Mouse (Mus musculus) stomach, postnatal 0 days (tissue): ENCODE measurements around the gene Neurod2. TPM values are rescaled to one million over a fixed set of nuclear protein-coding genes. Genes with fewer than 3 reads are reported as not detected.

Source experiments
- ATAC-seq: fragments of 200-750 bp; cut with Nextera tagmentation; 2 replicates; pipeline ENCODE4 v1.8.0; 2017; ENCODE audit not compliant: low FRiP score, low TSS enrichment
- DNase-seq: peaks from one replicate; pipeline ENCODE4 v3.0.0-alpha.2; 2016; ENCODE audit warnings: low spot score
- H3K27ac ChIP-seq: fragments of 300-500 bp; sonication (generic); replicated peaks from 2 replicates; pipeline ENCODE4 v1.5.1; 2014; ENCODE audit warnings: mild to moderate bottlenecking, control low read depth
- H3K27me3 ChIP-seq: fragments of 300-500 bp; sonication (generic); 2 replicates; pipeline ENCODE4 v1.6.1; 2014; ENCODE audit warnings: low read length; ENCODE audit not compliant: control insufficient read depth, insufficient read depth
- H3K36me3 ChIP-seq: fragments of 300-500 bp; sonication (generic); 2 replicates; pipeline ENCODE4 v1.6.1; 2014; ENCODE audit warnings: low read length, mixed read lengths; ENCODE audit not compliant: control insufficient read depth, insufficient read depth
- H3K4me1 ChIP-seq: fragments of 300-500 bp; sonication (generic); replicated peaks from 2 replicates; pipeline ENCODE4 v1.6.1; 2014; ENCODE audit warnings: antibody characterized with exemption; ENCODE audit not compliant: control insufficient read depth, insufficient read depth
- H3K4me2 ChIP-seq: fragments of 300-500 bp; sonication (generic); replicated peaks from 2 replicates; pipeline ENCODE4 v1.6.1; 2014; ENCODE audit warnings: low read depth, mild to moderate bottlenecking, control low read depth, moderate library complexity
- H3K4me3 ChIP-seq: fragments of 300-500 bp; sonication (generic); 2 replicates; pipeline ENCODE4 v1.5.1; 2014; ENCODE audit warnings: low read depth, low read length, control low read depth
- H3K9ac ChIP-seq: fragments of 300-500 bp; sonication (generic); 2 replicates; pipeline ENCODE4 v1.6.1; 2014; ENCODE audit warnings: mild to moderate bottlenecking, low read length, control low read depth, mixed read lengths
- H3K9me3 ChIP-seq: fragments of 300-500 bp; sonication (generic); 2 replicates; pipeline ENCODE4 v1.6.1; 2016; ENCODE audit warnings: low read length; ENCODE audit not compliant: control insufficient read depth
- CTCF ChIP-seq: IDR thresholded peaks from 2 replicates; pipeline ENCODE4 v1.5.1; 2016; ENCODE audit warnings: antibody characterized with exemption, low read depth, mild to moderate bottlenecking, moderate library complexity
- EP300 ChIP-seq: optimal IDR thresholded peaks from 2 replicates; pipeline ENCODE3; 2016; ENCODE audit warnings: antibody characterized with exemption
- WGBS: fragments of 180-500 bp; shearing (Covaris S2); extraction: QIAGEN DNeasy Blood & Tissue Kit; methylation state at CpG from one replicate; pipeline ENCODE4 v1.1.7; 2014; 5-methylcytosine and 5-hydroxymethylcytosine counted together
- polyA plus RNA-seq: library from polyadenylated mRNA; unstranded; fragments of >200 nt; fragmentation: Nextera tagmentation; extraction: Ambion mirVana; gene quantifications from 2 replicates; pipeline ENCODE4 v1.2.1, GENCODE M21; 2015

Gene Neurod2
- polyA plus RNA-seq, 1 experiment from 2014 or later, result 0.02 TPM

DNA sequence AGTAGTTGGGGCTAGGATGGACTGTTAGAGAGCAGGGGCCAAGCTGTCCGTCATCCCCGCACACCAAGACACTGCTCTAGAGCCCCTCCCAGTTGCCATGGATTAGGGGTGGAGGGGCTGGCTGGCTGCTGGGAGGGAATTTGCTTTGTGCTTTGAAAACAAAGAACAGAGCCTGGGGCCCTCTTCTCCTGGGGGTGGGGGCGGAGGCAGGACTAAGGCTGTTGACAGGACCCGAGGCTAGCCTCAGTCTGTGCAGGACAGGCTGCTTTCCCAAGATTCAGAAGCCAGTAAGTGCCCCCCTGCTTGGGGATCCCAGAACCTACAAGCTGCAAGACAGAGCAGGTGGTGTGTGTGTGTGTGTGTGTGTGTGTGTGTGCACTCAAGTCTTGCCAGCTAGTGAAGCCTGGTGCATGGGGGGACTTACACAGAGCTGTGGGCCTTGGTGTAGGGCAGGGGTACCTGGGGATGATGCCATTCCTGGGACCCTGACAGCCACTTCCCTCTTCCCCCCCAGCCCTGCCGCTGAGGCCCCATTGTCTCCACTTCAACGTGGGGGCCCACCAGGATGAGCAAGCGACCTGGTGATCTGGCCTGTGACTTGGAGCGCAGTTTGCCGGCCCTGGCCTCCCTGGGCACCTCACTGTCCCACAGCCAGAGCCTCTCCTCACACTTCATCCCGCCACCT, 42.2 kb upstream of the Neurod2 start:
- H3K27me3 ChIP-seq, result no peaks in the 10 kb centered on the region
- no peaks in the 10 kb centered on the region; the same call in 1 of the 2 replicates for H3K36me3 ChIP-seq
- WGBS, result 53% methylated on average over 9 of the region's 10 CpGs
- H3K9me3 ChIP-seq, result no peaks in the 10 kb centered on the region
- no peak overlapping the region for H3K4me3 ChIP-seq
- TF ChIP-seq CTCF (no peak), EP300 (no peak)
- no peak overlapping the region for H3K27ac ChIP-seq
- H3K4me1 ChIP-seq, result no peaks in the 10 kb centered on the region
- H3K9ac ChIP-seq, result no peak overlapping the region
- DNase-seq, result no peak
- no peak overlapping the region for H3K4me2 ChIP-seq
- ATAC-seq, result no peak

DNA sequence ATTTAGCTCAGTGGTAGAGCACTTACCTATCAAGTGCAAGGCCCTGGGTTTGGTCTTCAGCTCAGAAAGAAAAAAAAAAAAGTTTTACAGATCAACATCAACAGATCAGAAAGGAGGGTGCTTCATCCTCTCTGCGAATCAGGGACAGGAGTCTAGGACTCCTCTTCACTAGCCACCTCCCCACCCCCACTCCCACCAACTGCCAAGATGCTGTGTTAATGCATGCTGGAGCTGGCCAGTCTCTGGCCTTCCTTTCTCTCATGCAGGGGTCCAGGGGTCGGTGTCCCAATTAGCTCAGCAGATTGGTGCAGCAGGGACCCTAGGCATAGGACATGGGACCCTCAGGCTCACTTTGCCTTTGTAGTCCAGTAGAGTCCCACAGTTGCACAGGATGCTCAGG, 41.1 kb upstream of the Neurod2 start:
- Histone ChIP-seq H3K36me3 (no peaks in the 10 kb centered on the region; the same call in 1 of the 2 replicates), H3K4me2 (no peak overlapping the region), H3K27ac (no peak overlapping the region), H3K9ac (no peak overlapping the region), H3K9me3 (no peaks in the 10 kb centered on the region), H3K27me3 (no peaks in the 10 kb centered on the region), H3K4me3 (no peak overlapping the region), H3K4me1 (no peaks in the 10 kb centered on the region)
- 97% methylated on average over 2 of the region's 2 CpGs for WGBS
- TF ChIP-seq EP300, result no peak
- TF ChIP-seq CTCF, result no peak
- no peak for DNase-seq
- no peak for ATAC-seq

DNA sequence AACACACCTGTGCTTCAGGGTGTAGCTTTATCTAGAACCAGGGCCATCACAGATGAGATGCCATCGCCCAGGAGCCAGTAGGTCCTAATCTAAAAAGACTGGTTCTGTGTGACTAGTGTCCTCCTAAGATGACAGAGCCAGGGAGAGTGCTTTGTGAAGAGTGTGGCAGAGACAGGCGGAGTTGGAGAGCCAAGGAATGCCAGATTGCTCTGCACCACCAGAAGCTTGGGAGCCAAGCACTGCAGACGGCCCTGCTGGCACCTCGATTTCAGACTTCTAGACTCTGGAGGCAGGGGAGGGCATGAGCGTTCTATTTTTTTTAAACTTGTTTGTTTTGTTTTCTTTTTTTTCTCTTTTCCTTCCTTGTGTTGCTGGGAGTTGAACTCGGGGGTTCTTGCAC, 39.9 kb upstream of the Neurod2 start:
- Histone ChIP-seq H3K9ac (no peak overlapping the region), H3K36me3 (no peaks in the 10 kb centered on the region), H3K4me2 (no peak overlapping the region), H3K4me1 (no peaks in the 10 kb centered on the region), H3K4me3 (no peak overlapping the region), H3K27me3 (no peaks in the 10 kb centered on the region), H3K9me3 (no peaks in the 10 kb centered on the region), H3K27ac (no peak overlapping the region)
- ATAC-seq (no peak), DNase-seq (no peak)
- TF ChIP-seq EP300 (no peak), CTCF (no peak)
- WGBS, result 74% methylated on average over 6 of the region's 6 CpGs

DNA sequence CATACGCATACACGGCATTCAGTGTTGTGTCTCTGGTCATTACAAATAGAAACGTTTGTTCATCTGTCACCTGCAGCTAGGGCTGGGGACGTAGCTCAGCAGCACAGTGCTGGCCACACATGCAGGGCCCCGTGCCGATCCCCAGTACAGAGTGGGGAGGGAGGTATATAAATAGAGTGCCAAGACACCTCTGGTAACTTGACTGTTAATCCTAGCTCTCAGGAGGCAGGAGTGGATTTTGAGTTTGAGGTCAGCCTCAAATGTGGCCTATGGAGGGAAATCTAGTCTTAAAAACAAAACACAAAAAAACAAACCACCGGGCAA, 38.4 kb upstream of the Neurod2 start:
- Histone ChIP-seq H3K4me2 (no peak overlapping the region), H3K27me3 (no peaks in the 10 kb centered on the region), H3K4me3 (no peak overlapping the region), H3K9ac (no peak overlapping the region), H3K27ac (no peak overlapping the region), H3K9me3 (no peaks in the 10 kb centered on the region), H3K36me3 (no peaks in the 10 kb centered on the region), H3K4me1 (no peaks in the 10 kb centered on the region)
- no peak for TF ChIP-seq CTCF
- no peak for ATAC-seq
- DNase-seq, result no peak
- 74% methylated on average over 7 of the region's 7 CpGs for WGBS

DNA sequence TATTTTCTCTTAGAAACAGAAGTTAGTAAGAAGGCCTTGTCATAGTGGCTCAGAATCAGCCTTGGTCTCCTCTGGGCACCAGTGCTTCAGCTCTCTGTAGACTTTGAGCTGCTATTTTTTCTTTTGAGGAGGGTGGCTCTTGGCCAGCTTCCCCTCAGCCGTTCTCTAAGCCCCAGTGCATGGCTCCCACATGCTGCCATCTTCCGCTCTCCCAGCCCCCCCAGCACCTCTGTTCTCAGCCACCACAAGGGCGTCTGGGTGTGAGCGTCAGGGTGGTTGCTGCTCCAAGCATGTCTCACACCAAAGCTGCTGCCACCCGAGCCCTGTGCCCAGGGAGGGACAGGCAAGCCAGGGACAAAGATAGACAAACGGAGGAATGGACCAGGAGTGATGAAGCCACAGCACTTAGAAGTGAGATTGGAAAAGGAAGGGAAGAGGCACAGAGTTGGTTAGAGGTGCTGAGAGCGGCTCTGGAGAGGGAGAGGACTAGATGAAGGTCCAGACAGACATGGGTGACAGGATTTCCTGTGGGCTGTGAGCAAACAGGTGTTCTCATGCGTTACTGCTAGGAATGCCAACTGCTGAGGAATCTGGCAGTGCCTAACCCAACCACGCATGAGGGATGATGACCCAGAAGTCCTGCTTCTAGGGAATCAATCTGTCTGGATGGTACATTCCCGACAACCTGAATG, 37.9 kb upstream of the Neurod2 start:
- ATAC-seq (no peak), DNase-seq (no peak)
- no peak for TF ChIP-seq CTCF
- no peak for TF ChIP-seq EP300
- no peak overlapping the region for H3K27ac ChIP-seq
- H3K27me3 ChIP-seq, result no peaks in the 10 kb centered on the region
- no peaks in the 10 kb centered on the region for H3K4me1 ChIP-seq
- no peak overlapping the region for H3K4me3 ChIP-seq
- no peak overlapping the region for H3K9ac ChIP-seq
- H3K4me2 ChIP-seq, result no peak overlapping the region
- H3K36me3 ChIP-seq, result no peaks in the 10 kb centered on the region
- no peaks in the 10 kb centered on the region for H3K9me3 ChIP-seq
- 76% methylated on average over 10 of the region's 10 CpGs for WGBS

DNA sequence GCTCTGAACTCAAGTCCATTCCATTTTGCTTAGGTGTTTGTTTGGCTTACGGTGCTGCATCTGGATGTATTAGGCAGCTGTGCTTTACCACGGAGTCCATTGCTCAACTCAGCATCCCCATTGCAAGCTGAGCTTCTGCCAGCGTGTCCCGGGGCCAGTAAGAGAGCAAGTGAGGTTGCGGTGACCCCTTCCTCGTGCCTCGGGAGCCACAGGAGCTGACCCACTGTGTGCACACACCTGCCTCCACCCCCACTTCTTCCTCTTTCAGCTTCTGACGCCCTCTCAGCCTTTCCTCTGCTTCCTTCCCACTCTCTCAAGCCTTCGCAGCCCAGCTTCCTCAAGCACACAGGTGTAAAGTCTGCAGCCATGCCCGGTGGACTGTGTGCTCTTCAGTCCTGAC, 36.8 kb upstream of the Neurod2 start:
- WGBS, result 68% methylated on average over 10 of the region's 10 CpGs
- H3K9me3 ChIP-seq, result no peaks in the 10 kb centered on the region
- ATAC-seq, result no peak

More for the DNA sequence above, 36.8 kb upstream of the Neurod2 start:
- H3K4me1 ChIP-seq, result 0 out of 2 replicates have a peak, but pooled peaks cover 2% of the 10 kb centered on the region
- no peak for TF ChIP-seq CTCF
- no peak for TF ChIP-seq EP300
- H3K4me2 ChIP-seq, result no peak overlapping the region
- H3K9ac ChIP-seq, result no peak overlapping the region
- H3K36me3 ChIP-seq, result no peaks in the 10 kb centered on the region
- no peak overlapping the region for H3K4me3 ChIP-seq
- no peaks in the 10 kb centered on the region for H3K27me3 ChIP-seq
- H3K27ac ChIP-seq, result no peak overlapping the region
- DNase-seq, result no peak
